Mouse (Mus musculus) liver, adult 2 months (tissue): ENCODE measurements around the gene Haus2. TPM values are rescaled to one million over a fixed set of nuclear protein-coding genes. Genes with fewer than 3 reads are reported as not detected.

ENCODE experiments used
- DNase-seq: peaks from one replicate; pipeline ENCODE4 v3.0.0-alpha.2; 2011; ENCODE audit warnings: low read depth, low spot score; ENCODE audit errors: extremely low read depth
- H3K27ac ChIP-seq: fragments of 200-500 bp; replicated peaks from 2 replicates; pipeline ENCODE4 v1.5.1; 2012; ENCODE audit warnings: low read depth, mild to moderate bottlenecking, control low read depth, inconsistent platforms, low read length; ENCODE audit not compliant: insufficient read depth
- H3K27me3 ChIP-seq: fragments of 200-500 bp; 2 replicates; pipeline ENCODE4 v1.6.1; 2012; ENCODE audit warnings: mild to moderate bottlenecking, moderate library complexity, low read length, inconsistent platforms; ENCODE audit not compliant: control insufficient read depth, insufficient read depth
- H3K36me3 ChIP-seq: fragments of 200-500 bp; 2 replicates; pipeline ENCODE4 v1.6.1; 2012; ENCODE audit warnings: low read length, inconsistent platforms; ENCODE audit not compliant: control insufficient read depth, insufficient read depth
- H3K4me1 ChIP-seq: fragments of 200-500 bp; 2 replicates; pipeline ENCODE4 v1.6.1; 2011; ENCODE audit warnings: low read length; ENCODE audit not compliant: control insufficient read depth, insufficient read depth
- H3K4me3 ChIP-seq: fragments of 200-500 bp; 2 replicates; pipeline ENCODE4 v1.5.1; 2011; ENCODE audit warnings: low read depth, mild to moderate bottlenecking, control low read depth, low read length, moderate library complexity; ENCODE audit not compliant: insufficient read depth
- H3K79me2 ChIP-seq: fragments of 200-500 bp; 2 replicates; pipeline ENCODE4 v1.6.1; 2012; ENCODE audit warnings: inconsistent platforms, mild to moderate bottlenecking, low read length, moderate library complexity; ENCODE audit not compliant: control insufficient read depth, insufficient read depth
- H3K9ac ChIP-seq: fragments of 200-500 bp; 2 replicates; pipeline ENCODE4 v1.6.1; 2012; ENCODE audit warnings: low read depth, mild to moderate bottlenecking, control low read depth, inconsistent platforms, low read length
- CTCF ChIP-seq: fragments of 200-500 bp; IDR thresholded peaks from 2 replicates; pipeline ENCODE4 v1.5.1; 2011; ENCODE audit warnings: low read depth, low read length, control low read depth
- POLR2A ChIP-seq: fragments of 200-500 bp; IDR thresholded peaks from 2 replicates; pipeline ENCODE4 v1.6.1; 2011; ENCODE audit warnings: low read length, control low read depth; ENCODE audit not compliant: insufficient read depth; ENCODE audit errors: extremely low read depth
- WGBS: fragments of 180-500 bp; shearing (Covaris S2); methylation state at CpG from one replicate; pipeline ENCODE4 v1.1.7; 2018; 5-methylcytosine and 5-hydroxymethylcytosine counted together
- polyA plus RNA-seq: library from polyadenylated mRNA; depleted of rRNA; stranded (reverse); fragments of >200 nt; gene quantifications from 2 replicates; pipeline ENCODE4 v1.2.3, GENCODE M21; 2012
- total RNA-seq: library from RNA; depleted of rRNA; stranded (reverse); fragments of >200 nt; gene quantifications from 2 replicates; pipeline ENCODE4 v1.2.3, GENCODE M21; 2014

Gene Haus2
- total and polyA plus RNA-seq, 2 experiments, result 1.8 to 8.7 TPM

DNA sequence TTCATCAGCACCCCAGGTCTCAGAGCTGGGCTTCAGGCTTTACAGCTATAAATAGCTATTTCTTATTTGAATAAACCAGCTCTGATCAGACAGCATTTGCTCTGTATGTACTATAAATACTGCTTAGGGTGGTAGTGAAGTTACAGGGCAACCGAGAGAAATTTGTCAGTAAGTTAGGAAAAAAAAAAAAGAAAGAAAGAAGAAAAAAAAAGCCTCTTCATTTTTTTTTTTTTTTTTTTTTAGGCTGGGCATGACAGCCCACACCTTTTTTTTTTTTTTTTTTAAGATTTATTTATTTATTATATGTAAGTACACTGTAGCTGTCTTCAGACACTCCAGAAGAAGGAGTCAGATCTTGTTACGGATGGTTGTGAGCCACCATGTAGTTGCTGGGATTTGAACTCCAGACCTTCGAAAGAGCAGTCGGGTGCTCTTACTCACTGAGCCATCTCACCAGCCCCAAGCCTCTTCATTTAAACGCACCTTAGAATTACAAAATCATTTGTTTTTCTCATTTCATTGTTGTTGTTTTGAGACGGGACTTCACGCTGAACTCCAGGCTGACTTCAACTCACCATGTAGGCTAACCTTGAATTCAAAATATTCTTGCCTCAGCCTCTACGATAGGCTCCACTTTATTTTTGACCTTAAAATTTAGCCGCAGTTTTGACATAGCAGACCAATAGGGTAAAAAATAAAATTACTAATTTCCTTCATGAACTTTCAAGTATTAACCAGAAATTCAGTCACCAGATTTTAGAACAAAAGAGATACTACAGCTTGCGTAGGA is 19.1 kb downstream of the Haus2 start:
- DNase-seq, result no peak
- Histone ChIP-seq H3K79me2 (no peaks in the 10 kb centered on the region), H3K36me3 (no peaks in the 10 kb centered on the region), H3K4me1 (0 out of 2 replicates have a peak, but pooled peaks cover 1% of the 10 kb centered on the region), H3K4me3 (no peak overlapping the region), H3K27me3 (no peaks in the 10 kb centered on the region), H3K27ac (no peak overlapping the region), H3K9ac (no peak overlapping the region)
- WGBS, result 30% methylated on average over 10 of the region's 10 CpGs
- TF ChIP-seq CTCF (no peak), POLR2A (no peak)

DNA sequence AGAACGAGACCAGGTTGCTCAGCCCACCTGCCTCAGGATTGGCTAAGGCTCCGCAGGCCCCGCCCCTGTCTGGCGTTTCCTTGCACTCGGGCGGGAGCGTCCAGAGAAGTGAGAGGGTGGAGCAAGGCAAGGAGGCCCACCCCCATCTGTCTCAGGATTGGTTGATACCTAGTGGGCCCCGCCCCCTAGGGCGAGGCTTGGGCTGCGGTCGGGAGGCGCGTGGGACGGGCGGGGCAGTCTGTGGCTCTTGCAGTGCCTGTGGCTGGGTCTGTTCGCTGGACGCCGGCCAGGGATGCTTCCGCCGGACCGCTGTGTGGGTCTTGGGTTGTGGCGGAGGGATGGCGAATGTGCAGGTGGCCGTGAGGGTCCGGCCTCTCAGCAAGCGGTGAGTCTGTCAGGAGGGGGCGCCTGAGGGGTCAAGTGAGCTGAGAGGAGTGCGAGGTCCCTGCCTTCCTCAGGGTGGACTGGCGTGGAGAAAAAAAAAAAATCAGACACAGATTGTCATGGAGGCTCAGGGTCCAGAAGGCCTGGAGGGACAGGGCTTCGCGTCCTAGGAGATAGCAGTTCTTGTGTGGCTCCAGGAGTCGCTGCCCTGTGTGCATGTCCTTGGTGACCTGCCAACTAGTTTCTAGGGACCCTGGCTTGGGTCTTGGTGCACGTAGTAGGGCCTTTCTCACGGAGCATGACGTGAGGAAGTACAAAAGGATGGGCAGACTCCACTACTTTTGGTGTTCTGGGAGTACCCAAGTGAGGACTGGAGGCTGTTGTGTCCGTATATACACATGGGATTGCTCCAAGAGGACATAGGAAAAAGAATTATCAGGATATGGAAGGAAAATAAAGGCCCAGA is 19.9 kb downstream of the Haus2 start, which contains the start of gene Stard9:
Gene Stard9, plus strand, starts transcription at position 236 of the 850 bp plus-strand sequence.
- Histone ChIP-seq H3K4me1 (0 out of 2 replicates have a peak, but pooled peaks cover 1% of the 10 kb centered on the region), H3K27me3 (no peaks in the 10 kb centered on the region), H3K79me2 (no peaks in the 10 kb centered on the region), H3K4me3 (peak within 1 kb of the TSS; percentile 72), H3K36me3 (no peaks in the 10 kb centered on the region), H3K9ac (peak within 1 kb of the TSS; percentile 55), H3K27ac (peak within 1 kb of the TSS; percentile 13; the same call in 1 of the 2 replicates)
- peak; percentile 88 for DNase-seq
- TF ChIP-seq CTCF (no peak), POLR2A (no peak)
- WGBS, result 6% methylated on average over 36 of the region's 36 CpGs

DNA sequence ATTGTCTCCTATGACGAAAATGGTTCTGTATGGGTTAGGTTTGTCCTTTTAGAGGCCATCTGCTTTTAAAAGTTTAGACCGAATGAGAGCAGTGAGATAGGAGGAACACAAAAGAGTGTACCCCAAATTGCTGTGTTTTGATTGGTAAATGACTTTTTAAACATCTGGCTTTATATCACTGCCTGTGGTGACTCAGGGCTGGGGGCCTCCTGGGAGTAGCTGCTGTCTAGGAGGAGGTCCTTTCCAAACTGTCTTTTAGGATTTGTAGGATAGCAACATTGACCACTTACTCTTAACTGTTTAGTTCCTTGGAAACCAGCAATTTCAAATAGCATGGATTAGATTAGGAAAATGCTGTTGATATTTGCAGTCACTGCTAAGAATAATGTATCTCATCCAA is 21.1 kb downstream of the Haus2 start:
- 22% methylated on average over 2 of the region's 2 CpGs for WGBS
- H3K9ac ChIP-seq, result no peak overlapping the region
- no peaks in the 10 kb centered on the region for H3K79me2 ChIP-seq
- no peak overlapping the region for H3K27ac ChIP-seq
- no peak for TF ChIP-seq POLR2A
- no peak for TF ChIP-seq CTCF
- H3K4me3 ChIP-seq, result no peak overlapping the region
- no peak for DNase-seq
- 0 out of 2 replicates have a peak, but pooled peaks cover 1% of the 10 kb centered on the region for H3K4me1 ChIP-seq
- no peaks in the 10 kb centered on the region for H3K36me3 ChIP-seq
- H3K27me3 ChIP-seq, result no peaks in the 10 kb centered on the region

DNA sequence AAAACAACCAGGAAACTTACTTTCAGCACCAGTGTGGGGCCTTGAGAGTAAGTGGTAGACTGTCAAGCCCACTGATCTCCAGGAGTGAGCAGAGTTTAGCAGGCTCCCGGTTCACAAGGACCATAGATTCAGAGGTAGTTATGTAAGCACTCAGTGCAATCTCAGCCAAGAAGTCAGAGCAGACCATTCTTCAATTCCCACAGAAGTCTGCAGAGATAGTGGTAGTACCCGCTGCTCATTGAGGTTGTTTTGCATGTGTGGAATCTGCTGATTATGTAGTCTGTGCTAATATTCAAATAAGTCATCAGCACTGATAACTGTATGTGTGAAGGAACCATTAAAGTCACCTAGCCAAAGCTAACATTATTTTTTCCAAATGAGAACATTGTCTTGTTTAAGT is 21.5 kb downstream of the Haus2 start:
- WGBS, result 61% methylated on average over 2 of the region's 2 CpGs
- Histone ChIP-seq H3K27me3 (no peaks in the 10 kb centered on the region), H3K9ac (no peak overlapping the region), H3K79me2 (no peaks in the 10 kb centered on the region), H3K36me3 (no peaks in the 10 kb centered on the region), H3K4me1 (0 out of 2 replicates have a peak, but pooled peaks cover 1% of the 10 kb centered on the region), H3K27ac (no peak overlapping the region), H3K4me3 (no peak overlapping the region)
- no peak for DNase-seq
- TF ChIP-seq POLR2A (no peak), CTCF (no peak)

DNA sequence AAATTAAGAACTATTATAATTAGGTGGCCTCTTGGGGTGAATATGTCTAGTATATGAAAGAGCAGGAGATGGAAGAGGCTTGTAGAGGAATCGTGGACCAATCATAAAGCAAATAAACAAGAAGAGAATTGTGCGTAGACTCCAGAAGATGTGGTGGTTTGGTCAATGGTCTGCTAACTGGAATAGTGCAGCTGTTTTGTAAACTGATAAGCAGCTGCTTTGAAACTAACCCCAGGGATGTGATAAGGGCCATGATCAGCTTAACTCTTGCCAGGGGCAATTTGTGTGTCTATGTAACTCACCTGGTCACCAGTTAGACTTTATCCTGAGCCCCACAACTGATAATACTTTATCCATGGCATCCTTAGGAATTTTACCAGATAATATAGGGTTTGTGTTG is 22.3 kb downstream of the Haus2 start:
- no peak overlapping the region for H3K9ac ChIP-seq
- WGBS, result 78% methylated on average over 2 of the region's 2 CpGs
- no peaks in the 10 kb centered on the region for H3K27me3 ChIP-seq
- no peak for DNase-seq
- H3K79me2 ChIP-seq, result no peaks in the 10 kb centered on the region
- H3K36me3 ChIP-seq, result no peaks in the 10 kb centered on the region
- 0 out of 2 replicates have a peak, but pooled peaks cover 1% of the 10 kb centered on the region for H3K4me1 ChIP-seq
- TF ChIP-seq CTCF (no peak), POLR2A (no peak)
- H3K4me3 ChIP-seq, result no peak overlapping the region
- H3K27ac ChIP-seq, result no peak overlapping the region
